Mouse (Mus musculus): ENCODE measurements around the gene Vwf. TPM values are rescaled to one million over a fixed set of nuclear protein-coding genes. Genes with fewer than 3 reads are reported as not detected.

Gene Vwf
- total and polyA plus RNA-seq, 3 experiments: 0.05 to 0.22 TPM; not detected in 1

DNA sequence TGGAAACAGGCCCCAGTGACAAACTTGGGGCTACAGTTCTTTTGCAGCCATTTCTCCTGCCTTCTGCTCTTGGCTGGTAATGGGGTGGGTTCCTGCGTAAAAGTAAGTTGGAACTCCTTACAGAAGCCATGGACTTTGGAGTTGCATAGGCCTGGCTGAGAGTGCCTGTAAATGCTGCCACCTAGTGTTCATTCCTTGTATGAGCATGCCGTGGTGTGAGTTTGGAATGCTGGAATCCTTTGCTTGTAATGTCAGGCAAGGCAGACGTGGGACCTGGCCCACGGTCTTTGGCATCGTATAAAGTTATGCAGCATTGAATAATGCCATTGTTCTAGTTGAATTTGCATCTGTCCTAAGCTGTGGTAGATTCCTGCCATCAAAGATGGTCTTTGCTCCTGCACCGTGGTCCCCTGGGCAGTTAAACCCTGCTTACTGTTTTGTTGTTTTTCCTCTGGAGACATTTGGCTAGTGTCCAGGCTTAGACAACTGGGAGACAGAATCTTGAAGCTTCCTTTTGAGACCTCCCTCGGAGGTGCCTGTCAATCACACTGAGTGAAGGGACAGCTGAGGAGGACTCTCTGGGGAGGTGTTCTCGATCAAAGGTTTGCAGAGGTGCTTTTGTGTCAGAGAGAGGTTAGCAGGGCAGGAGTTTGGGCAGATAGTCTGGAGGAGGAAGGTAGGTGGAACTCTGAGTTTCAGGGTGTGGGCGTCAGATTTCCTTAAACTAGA, 58.1 kb downstream of the Vwf start:
- Histone ChIP-seq H3K27me3 (ENCODE audit: insufficient read depth, low read length) (no peaks in the 10 kb centered on the region), H3K9me3 (replicated peaks) (peaks cover 91% of the 10 kb centered on the region), H3K4me1 (ENCODE audit: insufficient read depth, low read depth, low read length) (no peaks in the 10 kb centered on the region), H3K4me3 (ENCODE audit: low read depth, low read length) (no peak overlapping the region), H3K36me3 (replicated peaks) (no peaks in the 10 kb centered on the region)
- TF ChIP-seq POLR2AphosphoS5 (IDR thresholded peaks at IDR 0.05; ENCODE audit: insufficient replicate concordance, low read depth, low read length) (no peak), TAL1 (conservative IDR thresholded peaks at IDR 0.05; ENCODE audit: low read depth, low read length) (no peak), CTCF (IDR thresholded peaks at IDR 0.05; ENCODE audit: low read depth, low read length) (no peak), GATA2 (IDR thresholded peaks at IDR 0.05; ENCODE audit: borderline replicate concordance, low read depth, low read length) (no peak), GATA1 (IDR thresholded peaks at IDR 0.05; ENCODE audit: borderline replicate concordance, low read length) (no peak)
- DNase-seq (ENCODE audit: low spot score) (no peak), ATAC-seq (ENCODE audit: extremely low read depth, insufficient number of reproducible peaks, low FRiP score, poor library complexity, severe bottlenecking) (no peak)

DNA sequence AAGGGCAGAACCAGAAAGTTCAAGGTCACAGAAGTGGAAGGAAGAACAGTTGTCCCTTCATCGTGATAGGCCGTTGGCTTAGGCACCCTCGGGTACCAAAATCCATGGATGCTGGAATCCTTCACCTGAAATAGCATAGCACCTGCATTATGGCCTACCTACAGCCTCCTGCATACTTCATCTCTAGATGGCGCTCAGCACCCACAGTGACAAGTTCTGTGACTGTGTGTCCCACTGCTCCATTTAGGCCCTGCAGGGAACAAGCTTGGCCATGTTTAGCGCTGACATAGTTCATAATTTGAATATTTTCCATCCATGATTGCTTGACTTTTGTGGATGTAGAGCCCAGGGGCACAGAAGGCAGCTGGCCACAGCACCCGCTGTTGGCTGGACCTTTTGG, 62.5 kb downstream of the Vwf start:
- Histone ChIP-seq H3K4me3 (ENCODE audit: low read depth, low read length) (no peak overlapping the region), H3K36me3 (replicated peaks) (no peaks in the 10 kb centered on the region), H3K27me3 (ENCODE audit: insufficient read depth, low read length) (no peaks in the 10 kb centered on the region), H3K4me1 (ENCODE audit: insufficient read depth, low read depth, low read length) (no peaks in the 10 kb centered on the region), H3K9me3 (replicated peaks) (peaks cover 79% of the 10 kb centered on the region)
- TF ChIP-seq TAL1 (conservative IDR thresholded peaks at IDR 0.05; ENCODE audit: low read depth, low read length) (no peak), GATA1 (IDR thresholded peaks at IDR 0.05; ENCODE audit: borderline replicate concordance, low read length) (no peak), POLR2AphosphoS5 (IDR thresholded peaks at IDR 0.05; ENCODE audit: insufficient replicate concordance, low read depth, low read length) (no peak), GATA2 (IDR thresholded peaks at IDR 0.05; ENCODE audit: borderline replicate concordance, low read depth, low read length) (no peak), CTCF (IDR thresholded peaks at IDR 0.05; ENCODE audit: low read depth, low read length) (no peak)
- DNase-seq (ENCODE audit: low spot score) (no peak), ATAC-seq (ENCODE audit: extremely low read depth, insufficient number of reproducible peaks, low FRiP score, poor library complexity, severe bottlenecking) (no peak)

DNA sequence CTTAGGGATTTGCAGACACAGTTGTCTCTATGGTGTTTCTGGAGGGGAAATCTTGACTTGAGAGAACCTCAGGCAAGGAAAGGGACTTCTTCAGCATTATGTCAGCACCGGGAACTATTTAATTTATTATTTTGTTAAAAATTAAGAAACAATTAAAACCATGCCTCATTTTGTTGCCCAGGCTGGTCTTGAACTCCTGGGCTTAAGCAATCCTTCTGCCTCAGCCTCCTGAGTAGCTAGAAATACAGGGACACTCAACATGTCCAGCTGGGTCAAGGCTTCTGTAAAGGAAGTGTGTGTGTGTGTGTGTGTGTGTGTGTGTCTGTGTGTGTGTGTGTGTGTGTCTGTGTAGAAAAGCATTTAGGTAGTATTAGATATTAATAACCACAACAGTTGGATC, 71.3 kb downstream of the Vwf start:
- H3K4me1 ChIP-seq (ENCODE audit: insufficient read depth, low read depth, low read length): no peaks in the 10 kb centered on the region
- DNase-seq (ENCODE audit: low spot score): no peak
- no peaks in the 10 kb centered on the region for H3K36me3 ChIP-seq (replicated peaks)
- H3K27me3 ChIP-seq (ENCODE audit: insufficient read depth, low read length): no peaks in the 10 kb centered on the region
- H3K4me3 ChIP-seq (ENCODE audit: low read depth, low read length): no peak overlapping the region
- peaks cover 86% of the 10 kb centered on the region for H3K9me3 ChIP-seq (replicated peaks)
- no peak for ATAC-seq (ENCODE audit: extremely low read depth, insufficient number of reproducible peaks, low FRiP score, poor library complexity, severe bottlenecking)
- TF ChIP-seq POLR2AphosphoS5 (IDR thresholded peaks at IDR 0.05; ENCODE audit: insufficient replicate concordance, low read depth, low read length): no peak
- no peak for TF ChIP-seq CTCF (IDR thresholded peaks at IDR 0.05; ENCODE audit: low read depth, low read length)
- no peak for TF ChIP-seq TAL1 (conservative IDR thresholded peaks at IDR 0.05; ENCODE audit: low read depth, low read length)
- TF ChIP-seq GATA1 (IDR thresholded peaks at IDR 0.05; ENCODE audit: borderline replicate concordance, low read length): no peak
- TF ChIP-seq GATA2 (IDR thresholded peaks at IDR 0.05; ENCODE audit: borderline replicate concordance, low read depth, low read length): no peak

DNA sequence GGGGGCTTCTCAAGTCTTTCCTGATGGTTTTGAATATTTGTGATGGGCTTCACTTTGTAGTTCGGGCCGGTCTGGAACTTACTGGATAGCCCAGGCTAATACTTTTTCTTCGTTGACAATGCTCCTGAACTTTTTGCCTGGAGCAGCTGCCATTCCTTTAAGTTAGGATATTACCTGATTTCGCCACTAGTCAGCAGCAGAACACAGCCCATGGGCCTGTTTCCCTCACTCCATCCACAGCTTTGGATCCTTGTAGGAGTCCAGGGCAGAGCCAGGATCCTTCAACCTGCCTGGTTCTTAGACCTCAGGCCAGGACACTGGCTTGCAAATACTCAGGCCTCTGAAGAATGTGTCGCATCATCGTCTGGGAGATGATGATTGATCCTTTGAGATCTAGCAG, 74.2 kb downstream of the Vwf start:
- Histone ChIP-seq H3K9me3 (replicated peaks) (peaks cover 82% of the 10 kb centered on the region), H3K4me1 (ENCODE audit: insufficient read depth, low read depth, low read length) (no peaks in the 10 kb centered on the region), H3K4me3 (ENCODE audit: low read depth, low read length) (no peak overlapping the region), H3K27me3 (ENCODE audit: insufficient read depth, low read length) (no peaks in the 10 kb centered on the region), H3K36me3 (replicated peaks) (no peaks in the 10 kb centered on the region)
- no peak for TF ChIP-seq GATA2 (IDR thresholded peaks at IDR 0.05; ENCODE audit: borderline replicate concordance, low read depth, low read length)
- no peak for TF ChIP-seq POLR2AphosphoS5 (IDR thresholded peaks at IDR 0.05; ENCODE audit: insufficient replicate concordance, low read depth, low read length)
- TF ChIP-seq CTCF (IDR thresholded peaks at IDR 0.05; ENCODE audit: low read depth, low read length): no peak
- TF ChIP-seq TAL1 (conservative IDR thresholded peaks at IDR 0.05; ENCODE audit: low read depth, low read length): no peak
- TF ChIP-seq GATA1 (IDR thresholded peaks at IDR 0.05; ENCODE audit: borderline replicate concordance, low read length): no peak
- no peak for ATAC-seq (ENCODE audit: extremely low read depth, insufficient number of reproducible peaks, low FRiP score, poor library complexity, severe bottlenecking)
- no peak for DNase-seq (ENCODE audit: low spot score)

DNA sequence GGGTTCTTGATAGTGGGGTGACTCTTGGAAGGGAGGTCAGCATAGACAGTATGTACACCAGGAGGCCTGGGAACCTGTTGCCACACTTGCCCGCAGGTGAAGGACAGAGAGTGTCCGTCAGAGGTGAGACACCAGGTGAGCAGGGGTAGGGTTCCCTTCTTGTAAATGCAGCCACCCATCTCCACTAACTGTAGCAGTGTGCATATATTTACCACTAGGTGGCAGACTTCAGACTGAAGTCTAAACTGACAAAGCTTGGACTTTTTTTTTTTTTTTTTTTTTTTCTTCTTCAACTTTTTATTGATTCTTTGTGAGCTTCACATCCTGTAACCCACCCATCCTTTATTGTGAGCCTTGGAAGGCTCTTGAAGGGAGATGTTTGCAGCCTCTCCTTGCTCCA, 75.9 kb downstream of the Vwf start:
- DNase-seq (ENCODE audit: low spot score) (no peak), ATAC-seq (ENCODE audit: extremely low read depth, insufficient number of reproducible peaks, low FRiP score, poor library complexity, severe bottlenecking) (no peak)
- Histone ChIP-seq H3K4me3 (ENCODE audit: low read depth, low read length) (no peak overlapping the region), H3K27me3 (ENCODE audit: insufficient read depth, low read length) (no peaks in the 10 kb centered on the region), H3K9me3 (replicated peaks) (peaks cover 84% of the 10 kb centered on the region), H3K4me1 (ENCODE audit: insufficient read depth, low read depth, low read length) (no peaks in the 10 kb centered on the region), H3K36me3 (replicated peaks) (no peaks in the 10 kb centered on the region)
- TF ChIP-seq POLR2AphosphoS5 (IDR thresholded peaks at IDR 0.05; ENCODE audit: insufficient replicate concordance, low read depth, low read length) (no peak), TAL1 (conservative IDR thresholded peaks at IDR 0.05; ENCODE audit: low read depth, low read length) (no peak), GATA2 (IDR thresholded peaks at IDR 0.05; ENCODE audit: borderline replicate concordance, low read depth, low read length) (no peak)

DNA sequence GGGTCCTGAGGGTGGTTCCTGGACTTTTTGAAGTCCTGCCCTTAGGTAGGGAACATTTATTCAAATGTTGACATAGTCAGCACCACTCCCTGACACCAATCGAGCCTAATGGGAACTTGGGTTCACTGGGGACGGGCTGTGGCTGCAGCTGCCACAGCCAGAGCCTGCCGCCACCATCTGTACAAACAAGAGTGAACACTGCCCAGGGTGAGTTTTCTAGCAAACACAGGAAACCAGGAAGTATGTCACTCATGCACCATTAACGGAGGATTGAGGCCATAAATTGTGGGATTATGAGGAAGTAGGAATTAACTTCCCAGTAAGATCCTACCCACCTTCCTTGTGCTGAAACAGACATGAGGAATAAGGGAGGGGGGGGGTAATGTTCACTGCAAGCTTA, 93.9 kb downstream of the Vwf start:
- H3K27me3 ChIP-seq (ENCODE audit: insufficient read depth, low read length): no peaks in the 10 kb centered on the region
- H3K4me3 ChIP-seq (ENCODE audit: low read depth, low read length): no peak overlapping the region
- H3K36me3 ChIP-seq (replicated peaks): no peaks in the 10 kb centered on the region
- ATAC-seq (ENCODE audit: extremely low read depth, insufficient number of reproducible peaks, low FRiP score, poor library complexity, severe bottlenecking): no peak
- DNase-seq (ENCODE audit: low spot score): no peak
- H3K4me1 ChIP-seq (ENCODE audit: insufficient read depth, low read depth, low read length): no peaks in the 10 kb centered on the region
- no peak for TF ChIP-seq GATA2 (IDR thresholded peaks at IDR 0.05; ENCODE audit: borderline replicate concordance, low read depth, low read length)
- TF ChIP-seq GATA1 (IDR thresholded peaks at IDR 0.05; ENCODE audit: borderline replicate concordance, low read length): no peak
- TF ChIP-seq POLR2AphosphoS5 (IDR thresholded peaks at IDR 0.05; ENCODE audit: insufficient replicate concordance, low read depth, low read length): no peak
- no peak for TF ChIP-seq CTCF (IDR thresholded peaks at IDR 0.05; ENCODE audit: low read depth, low read length)
- no peak for TF ChIP-seq TAL1 (conservative IDR thresholded peaks at IDR 0.05; ENCODE audit: low read depth, low read length)
- H3K9me3 ChIP-seq (replicated peaks): peaks cover 75% of the 10 kb centered on the region
